Mouse (Mus musculus) CH12.LX (cell line): ENCODE measurements around the gene Cd69.

Source experiments
- CHD2 ChIP-seq: IDR thresholded peaks from 2 replicates; pipeline ENCODE4 v1.6.1; 2011; ENCODE audit warnings: low read length, improper control_type of control experiment
- CTCF ChIP-seq, 2 experiments: IDR thresholded peaks in 1 of 2; conservative IDR thresholded peaks in 1 of 2; 2 replicates each; pipeline ENCODE4 v1.5.1; 2011 to 2012; ENCODE audit warnings: low read depth in 2 of 2, low read length in 2 of 2, improper control_type of control experiment in 1 of 2, inconsistent platforms in 1 of 2, mild to moderate bottlenecking in 1 of 2, moderate library complexity in 1 of 2
- ELF1 ChIP-seq: IDR thresholded peaks from 2 replicates; pipeline ENCODE4 v1.6.1; 2014; ENCODE audit warnings: low read depth, mild to moderate bottlenecking, inconsistent platforms, low read length, improper control_type of control experiment
- ETS1 ChIP-seq: conservative IDR thresholded peaks from 2 replicates; pipeline ENCODE4 v1.6.1; 2012; ENCODE audit warnings: low read depth, mild to moderate bottlenecking, inconsistent platforms, low read length, improper control_type of control experiment, moderate library complexity
- MYC ChIP-seq: IDR thresholded peaks from 2 replicates; pipeline ENCODE4 v1.6.1; 2011; ENCODE audit warnings: low read depth, mild to moderate bottlenecking, improper control_type of control experiment, low read length
- POLR2A ChIP-seq: IDR thresholded peaks from 2 replicates; pipeline ENCODE4 v1.6.1; 2011; ENCODE audit warnings: low read depth, mild to moderate bottlenecking, improper control_type of control experiment, low read length
- USF1 ChIP-seq: IDR thresholded peaks from 2 replicates; pipeline ENCODE4 v1.6.1; 2014; ENCODE audit warnings: low read depth, mild to moderate bottlenecking, inconsistent platforms, low read length, improper control_type of control experiment
- USF2 ChIP-seq: conservative IDR thresholded peaks from 2 replicates; pipeline ENCODE4 v1.6.1; 2011; ENCODE audit warnings: low read depth, low read length, improper control_type of control experiment
- ZC3H11A ChIP-seq: IDR thresholded peaks from 2 replicates; pipeline ENCODE4 v1.6.1; 2012; ENCODE audit warnings: low read depth, mild to moderate bottlenecking, inconsistent platforms, low read length, improper control_type of control experiment
- ZNF384 ChIP-seq: IDR thresholded peaks from 2 replicates; pipeline ENCODE4 v1.6.1; 2012; ENCODE audit warnings: low read depth, low read length, improper control_type of control experiment, inconsistent platforms

DNA sequence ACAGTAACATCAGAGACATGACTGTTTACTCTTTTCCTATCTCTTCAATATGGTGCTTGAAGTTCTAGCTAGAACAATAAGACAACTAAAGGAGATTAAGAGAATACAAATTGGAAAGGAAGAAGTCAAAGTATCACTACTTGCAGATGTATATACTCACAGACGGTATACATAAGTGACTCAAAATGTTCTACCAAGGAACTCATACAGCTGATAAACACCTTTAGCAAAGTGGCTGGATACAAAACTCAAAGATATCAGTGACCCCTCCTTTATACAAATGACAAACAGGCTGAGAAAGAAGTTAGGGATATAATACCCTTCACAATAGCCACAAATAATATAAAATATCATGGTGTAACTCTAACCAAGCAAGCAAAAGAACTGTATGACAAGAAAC, 54.2 kb downstream of the Cd69 start:
- TF ChIP-seq USF2 (no peak), CTCF (conservative IDR thresholded peaks at IDR 0.05 in 1 of 2, IDR thresholded peaks at IDR 0.05 in 1 of 2; ENCODE audit: low read depth in 2 of 2, low read length in 2 of 2) (no peak), POLR2A (no peak), ETS1 (no peak), USF1 (no peak), ZC3H11A (no peak), ZNF384 (no peak), CHD2 (no peak), MYC (no peak), ELF1 (no peak)
